Mouse (Mus musculus) limb, embryonic 12.5 days (tissue): ENCODE measurements around the gene Pmp22. TPM values are rescaled to one million over a fixed set of nuclear protein-coding genes. Genes with fewer than 3 reads are reported as not detected.

Experiments
- ATAC-seq: fragments of 200-750 bp; cut with Nextera tagmentation; 2 replicates; pipeline ENCODE4 v1.8.0; 2017; ENCODE audit warnings: low read depth, moderate TSS enrichment; ENCODE audit not compliant: insufficient number of reproducible peaks, insufficient read depth, low FRiP score, low TSS enrichment
- H3K27ac ChIP-seq: fragments of 300-500 bp; sonication (generic); 2 replicates; pipeline ENCODE4 v1.5.1; 2016; ENCODE audit warnings: mild to moderate bottlenecking, moderate library complexity
- H3K27me3 ChIP-seq: fragments of 300-500 bp; sonication (generic); 2 replicates; pipeline ENCODE4 v1.6.1; 2016; ENCODE audit warnings: mild to moderate bottlenecking, moderate library complexity
- H3K36me3 ChIP-seq: fragments of 300-500 bp; sonication (generic); 2 replicates; pipeline ENCODE4 v1.6.1; 2016; ENCODE audit warnings: mild to moderate bottlenecking, moderate library complexity
- H3K4me1 ChIP-seq: fragments of 300-500 bp; sonication (generic); replicated peaks from 2 replicates; pipeline ENCODE4 v1.6.1; 2016
- H3K4me2 ChIP-seq: fragments of 300-500 bp; sonication (generic); 2 replicates; pipeline ENCODE4 v1.6.1; 2016; ENCODE audit warnings: mild to moderate bottlenecking, moderate library complexity
- H3K4me3 ChIP-seq: fragments of 300-500 bp; sonication (generic); replicated peaks from 2 replicates; pipeline ENCODE4 v1.5.1; 2016; ENCODE audit warnings: mild to moderate bottlenecking
- H3K9ac ChIP-seq: fragments of 300-500 bp; sonication (generic); replicated peaks from 2 replicates; pipeline ENCODE4 v1.6.1; 2016; ENCODE audit warnings: mild to moderate bottlenecking, moderate library complexity
- H3K9me3 ChIP-seq: fragments of 300-500 bp; sonication (generic); 2 replicates; pipeline ENCODE4 v1.6.1; 2016; ENCODE audit warnings: mild to moderate bottlenecking, moderate library complexity
- WGBS: fragments of 180-500 bp; shearing (Covaris S2); methylation state at CpG from one replicate; pipeline ENCODE4 v1.1.7; 2016; 5-methylcytosine and 5-hydroxymethylcytosine counted together
- polyA plus RNA-seq: library from polyadenylated mRNA; unstranded; fragments of >200 nt; fragmentation: Nextera tagmentation; extraction: Ambion mirVana; gene quantifications from 2 replicates; pipeline ENCODE4 v1.2.1, GENCODE M21; 2016

Pmp22 gene
- polyA plus RNA-seq, 1 experiment from 2014 or later = 56.8 TPM

GRCm38 (mm10) chr11:63180262-63181101 is 51.7 kb downstream of the Pmp22 start:
- H3K4me2 ChIP-seq = no peak overlapping the region
- H3K4me1 ChIP-seq = no peaks in the 10 kb centered on the region
- WGBS = 64% methylated on average over 7 of the region's 7 CpGs
- H3K9ac ChIP-seq = no peak overlapping the region
- ATAC-seq = no peak
- no peaks in the 10 kb centered on the region for H3K36me3 ChIP-seq
- no peaks in the 10 kb centered on the region for H3K27me3 ChIP-seq
- no peak overlapping the region for H3K27ac ChIP-seq
- H3K4me3 ChIP-seq = no peak overlapping the region
- no peaks in the 10 kb centered on the region for H3K9me3 ChIP-seq

- Histone ChIP-seq H3K4me2 (no peak overlapping the region), H3K9me3 (no peaks in the 10 kb centered on the region), H3K27me3 (no peaks in the 10 kb centered on the region), H3K27ac (no peak overlapping the region), H3K36me3 (no peaks in the 10 kb centered on the region), H3K4me1 (no peaks in the 10 kb centered on the region), H3K9ac (no peak overlapping the region), H3K4me3 (no peak overlapping the region)
- ATAC-seq = no peak
- WGBS = 77% methylated on average over 7 of the region's 7 CpGs
These were observed 60.0 kb downstream of the Pmp22 start for GRCm38 (mm10) chr11:63188803-63189202.

- Histone ChIP-seq H3K9ac (no peak overlapping the region), H3K27me3 (no peaks in the 10 kb centered on the region), H3K4me2 (no peak overlapping the region), H3K36me3 (no peaks in the 10 kb centered on the region), H3K9me3 (peaks cover 12% of the 10 kb centered on the region; the same call in 1 of the 2 replicates), H3K4me3 (no peak overlapping the region), H3K4me1 (no peaks in the 10 kb centered on the region), H3K27ac (no peak overlapping the region)
- no peak for ATAC-seq
- WGBS = 53% methylated on average over 4 of the region's 4 CpGs
These were observed 69.3 kb downstream of the Pmp22 start for GRCm38 (mm10) chr11:63198070-63198469.

- Histone ChIP-seq H3K4me3 (no peak overlapping the region), H3K4me1 (no peaks in the 10 kb centered on the region), H3K27ac (no peak overlapping the region), H3K4me2 (no peak overlapping the region), H3K36me3 (no peaks in the 10 kb centered on the region), H3K9me3 (peaks cover 12% of the 10 kb centered on the region; the same call in 1 of the 2 replicates), H3K27me3 (no peaks in the 10 kb centered on the region), H3K9ac (no peak overlapping the region)
- ATAC-seq = no peak
- 80% methylated on average over 3 of the region's 3 CpGs for WGBS
These were observed 73.3 kb downstream of the Pmp22 start for GRCm38 (mm10) chr11:63201989-63202535.

Other genes starting within 250 kb of the Pmp22 start
- 45.0 and 46.0 TPM in 2 replicates for gene Tvp23b, start 249.5 kb upstream of the Pmp22 start, polyA plus RNA-seq
- not detected in 2 replicates for gene Cdrt4, start 177.8 kb upstream of the Pmp22 start, polyA plus RNA-seq
- not detected in 2 replicates for gene Tekt3, start 67.3 kb upstream of the Pmp22 start, polyA plus RNA-seq